Mouse (Mus musculus) lung, postnatal 0 days (tissue): ENCODE measurements around the gene Fbxl18.

Experiments used
- CTCF ChIP-seq: IDR thresholded peaks from 2 replicates; pipeline ENCODE4 v1.5.1; 2016; ENCODE audit warnings: antibody characterized with exemption, mild to moderate bottlenecking
- EP300 ChIP-seq: IDR thresholded peaks from 2 replicates; pipeline ENCODE4 v1.6.1; 2016; ENCODE audit warnings: antibody characterized with exemption, mild to moderate bottlenecking, control low read depth

DNA sequence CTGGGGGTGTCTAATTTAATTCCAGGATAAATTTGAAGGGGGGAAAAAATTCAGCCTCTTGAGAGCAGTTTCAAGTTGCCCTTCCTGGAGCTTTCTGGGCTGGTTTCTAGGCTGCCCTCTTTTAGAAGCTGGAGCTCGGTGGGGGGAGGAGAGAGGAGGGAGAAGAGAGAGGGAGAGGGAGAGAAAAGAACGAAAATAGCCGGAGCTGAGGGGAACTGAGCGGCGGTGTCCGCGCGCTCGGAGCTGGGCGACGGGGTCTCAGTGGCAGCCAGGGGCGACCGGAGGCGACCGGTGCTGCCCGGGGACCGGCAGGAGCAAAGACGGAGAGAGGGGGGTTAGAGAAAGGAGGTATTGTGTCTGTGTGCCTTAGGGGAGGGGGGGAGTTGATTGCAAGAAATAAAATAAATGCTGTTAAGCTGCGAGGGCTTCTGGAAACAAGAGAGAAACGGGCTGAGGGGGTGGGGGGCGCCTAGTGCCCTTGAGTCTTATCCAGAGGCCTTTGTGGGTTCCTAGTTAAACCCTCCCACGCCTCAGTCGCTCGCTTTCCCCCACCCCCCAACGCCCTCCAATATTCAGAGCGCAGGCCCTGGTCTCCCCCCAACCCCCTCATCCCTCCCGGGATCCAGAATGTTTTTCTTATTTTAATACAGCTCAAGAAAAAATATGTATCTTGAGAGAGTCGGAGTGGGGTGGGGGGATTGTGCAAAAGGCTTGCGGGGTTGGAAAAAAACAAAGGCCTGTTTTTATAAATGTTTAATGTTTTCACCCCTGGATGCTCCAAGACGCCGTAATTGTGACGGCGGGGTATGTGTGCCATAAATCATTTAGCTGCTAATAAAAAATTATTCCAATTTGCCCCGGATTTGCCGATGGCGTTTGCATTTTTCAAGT, 75.6 kb downstream of the Fbxl18 start:
- TF ChIP-seq CTCF, result no peak
- peak; percentile 59 for TF ChIP-seq EP300
